Mouse (Mus musculus) embryo, embryonic 11 days (tissue): ENCODE data around the gene Dhx15.
A peak's percentile ranks its signal among the peaks of the same experiment; 100 is the strongest.

ENCODE experiments used
- DNase-seq: peaks from one replicate; pipeline ENCODE4 v3.0.0-alpha.2; 2015

The Dhx15 gene

GRCm38 (mm10) chr5:52141936-52142335 is 48.4 kb downstream of the Dhx15 start:
- DNase-seq, result no peak

- no peak for DNase-seq
Observed at GRCm38 (mm10) chr5:52138819-52139218, 51.5 kb downstream of the Dhx15 start.

- no peak for DNase-seq
Observed at GRCm38 (mm10) chr5:52138134-52138533, 52.2 kb downstream of the Dhx15 start.

GRCm38 (mm10) chr5:52135460-52136141 is 54.7 kb downstream of the Dhx15 start:
- DNase-seq, result no peak

DNA sequence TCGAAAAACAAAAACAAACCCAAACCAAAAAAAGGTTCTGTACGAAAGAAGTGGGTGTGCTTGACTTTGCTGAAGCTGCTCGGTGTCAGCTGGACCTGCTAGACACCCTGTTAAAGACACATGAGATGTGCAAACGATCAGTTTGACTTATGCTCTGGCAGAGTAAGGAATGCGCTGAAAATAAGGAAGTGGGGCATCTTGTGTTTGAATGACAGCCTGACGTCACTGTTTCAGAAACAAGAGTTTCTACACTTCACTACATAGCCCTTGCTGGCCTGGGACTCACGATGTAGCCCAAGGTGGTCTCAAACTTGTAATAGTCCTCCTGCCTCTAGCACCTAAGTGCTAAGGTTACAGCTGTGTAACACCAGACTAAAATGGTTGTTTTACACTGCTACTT is 57.5 kb downstream of the Dhx15 start:
- no peak for DNase-seq

GRCm38 (mm10) chr5:52132092-52132491 is 58.2 kb downstream of the Dhx15 start:
- DNase-seq, result peak; percentile 73

- DNase-seq, result no peak
Observed at GRCm38 (mm10) chr5:52131389-52131788, 58.9 kb downstream of the Dhx15 start.

GRCm38 (mm10) chr5:52130496-52130895 is 59.8 kb downstream of the Dhx15 start:
- DNase-seq, result no peak

GRCm38 (mm10) chr5:52126263-52126662 is 64.1 kb downstream of the Dhx15 start:
- DNase-seq, result no peak

GRCm38 (mm10) chr5:52125854-52126253 is 64.5 kb downstream of the Dhx15 start:
- no peak for DNase-seq

DNA sequence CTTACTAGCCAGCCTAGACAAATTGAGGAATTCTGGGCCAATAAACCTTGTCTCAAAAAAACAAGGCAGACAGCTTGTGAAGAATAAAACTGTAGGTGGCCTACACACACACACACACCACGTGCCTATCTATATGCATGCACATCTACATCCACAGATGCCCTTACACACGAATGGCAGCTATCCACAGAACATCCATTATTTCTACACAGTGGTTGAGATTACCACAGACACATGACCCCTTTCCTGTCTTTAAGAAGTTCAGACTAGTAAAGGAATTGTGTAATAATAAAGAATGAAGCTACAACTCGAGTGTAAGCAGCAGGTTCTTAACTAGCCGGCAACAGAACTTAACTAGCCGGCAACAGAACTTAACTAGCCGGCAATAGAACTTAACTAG is 68.2 kb downstream of the Dhx15 start:
- DNase-seq, result no peak

DNA sequence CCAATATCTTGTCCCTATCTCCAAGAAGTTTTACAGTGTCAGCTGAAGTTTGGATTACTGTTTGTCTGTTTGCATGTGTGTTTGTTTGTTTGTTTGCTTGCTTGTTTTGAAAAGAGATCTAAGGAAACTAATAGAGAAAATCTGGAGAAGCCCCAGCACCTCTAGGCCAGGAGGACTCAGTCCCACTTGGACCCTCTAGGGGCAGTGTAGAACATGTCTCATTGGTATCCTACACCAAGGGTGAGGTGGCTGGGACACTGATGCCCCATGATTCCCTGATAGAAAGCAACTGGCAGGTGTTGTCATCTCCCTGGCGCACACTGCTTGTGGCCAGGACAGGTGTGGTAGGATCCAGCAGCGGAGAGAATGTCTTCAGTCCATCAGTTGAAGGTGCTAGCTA is 70.5 kb downstream of the Dhx15 start:
- DNase-seq, result no peak

- DNase-seq, result no peak
Observed at GRCm38 (mm10) chr5:52119192-52119591, 71.1 kb downstream of the Dhx15 start.

- DNase-seq, result no peak
Observed at GRCm38 (mm10) chr5:52117829-52118228, 72.5 kb downstream of the Dhx15 start.

DNA sequence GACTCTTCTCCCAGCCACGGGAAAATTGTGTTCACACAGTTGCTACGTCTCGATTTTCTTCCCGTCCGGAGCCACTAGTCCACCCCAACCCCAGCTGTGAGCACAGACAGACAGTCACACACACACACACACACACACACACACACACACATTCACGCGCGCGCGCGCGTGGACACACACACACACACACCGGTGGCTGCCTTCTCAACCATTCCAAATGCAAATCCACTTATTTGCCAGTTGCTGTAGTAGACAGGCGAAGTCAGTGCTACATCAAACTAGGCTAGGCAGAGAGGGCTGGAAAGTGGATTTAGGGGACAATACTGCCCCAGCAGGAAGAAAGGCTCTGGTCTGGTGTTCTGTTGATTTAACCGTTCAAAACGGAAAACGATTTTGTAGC is 73.9 kb downstream of the Dhx15 start:
- peak; percentile 46 for DNase-seq

DNA sequence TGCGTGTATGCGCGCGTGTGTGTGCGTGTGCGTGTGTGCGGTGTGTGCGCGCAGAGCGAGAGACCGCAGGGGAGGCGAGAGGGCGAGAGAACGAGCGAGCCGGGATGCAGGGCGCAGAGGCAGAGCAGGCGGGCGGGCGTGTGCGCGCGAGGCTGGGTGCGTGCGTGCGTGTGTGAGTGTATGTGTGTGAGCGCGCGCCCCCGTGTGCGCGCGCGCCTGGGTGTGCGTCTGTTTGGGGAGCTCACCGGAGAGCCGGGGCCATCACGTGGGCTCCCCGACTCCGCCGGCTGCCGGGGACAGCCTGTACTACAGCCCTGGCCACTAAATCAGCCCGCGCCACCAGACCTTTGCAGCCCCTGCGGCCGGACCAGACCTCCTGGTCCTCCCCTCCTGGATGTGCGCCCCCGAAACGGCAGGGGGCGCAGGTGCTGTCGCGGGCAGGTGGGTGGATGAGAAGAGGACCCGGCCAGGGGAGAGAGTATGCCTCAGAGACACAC is 74.4 kb downstream of the Dhx15 start:
- DNase-seq, result peak; percentile 92

DNA sequence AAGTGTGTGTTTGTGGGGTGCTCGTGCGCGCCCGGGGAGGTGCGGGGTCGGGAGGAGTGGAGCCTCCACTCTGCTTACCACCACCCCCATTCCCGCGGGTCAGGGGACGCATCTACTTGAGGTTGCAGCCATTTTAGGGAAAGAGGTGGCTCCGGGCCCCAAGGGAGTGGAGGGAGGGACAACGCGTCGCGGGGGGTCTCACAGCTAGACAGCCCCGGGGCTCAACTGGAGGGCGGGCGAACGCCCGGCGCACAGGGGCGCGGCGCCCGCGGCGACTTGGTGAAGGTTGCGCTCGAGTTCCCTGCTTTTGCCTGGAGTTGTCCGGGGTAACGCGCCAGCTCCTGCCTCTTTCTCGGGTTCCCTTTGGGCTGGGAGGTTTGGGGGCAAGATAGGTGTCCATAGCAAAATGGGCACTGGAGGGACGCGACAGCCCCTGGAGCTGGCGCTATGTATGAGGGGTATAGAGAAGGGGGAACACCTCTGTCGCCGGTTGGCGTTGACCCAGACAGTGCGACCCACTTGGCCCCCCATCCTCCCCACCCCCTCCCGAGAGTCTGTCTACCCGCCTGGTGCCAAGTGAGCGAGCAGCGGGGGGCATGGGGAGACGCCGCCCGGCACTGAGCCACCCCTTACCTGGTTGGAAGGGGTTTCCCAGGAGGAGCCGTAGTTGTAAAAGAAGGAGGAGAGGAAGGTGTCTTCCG is 75.4 kb downstream of the Dhx15 start:
- peak; percentile 45 for DNase-seq

- peak; percentile 67 for DNase-seq
Observed at GRCm38 (mm10) chr5:52113851-52114731, 76.2 kb downstream of the Dhx15 start.

- peak; percentile 69 for DNase-seq
Observed at GRCm38 (mm10) chr5:52112953-52113841, 77.1 kb downstream of the Dhx15 start.

GRCm38 (mm10) chr5:52112191-52112760 is 78.0 kb downstream of the Dhx15 start:
- DNase-seq, result peak; percentile 57

DNA sequence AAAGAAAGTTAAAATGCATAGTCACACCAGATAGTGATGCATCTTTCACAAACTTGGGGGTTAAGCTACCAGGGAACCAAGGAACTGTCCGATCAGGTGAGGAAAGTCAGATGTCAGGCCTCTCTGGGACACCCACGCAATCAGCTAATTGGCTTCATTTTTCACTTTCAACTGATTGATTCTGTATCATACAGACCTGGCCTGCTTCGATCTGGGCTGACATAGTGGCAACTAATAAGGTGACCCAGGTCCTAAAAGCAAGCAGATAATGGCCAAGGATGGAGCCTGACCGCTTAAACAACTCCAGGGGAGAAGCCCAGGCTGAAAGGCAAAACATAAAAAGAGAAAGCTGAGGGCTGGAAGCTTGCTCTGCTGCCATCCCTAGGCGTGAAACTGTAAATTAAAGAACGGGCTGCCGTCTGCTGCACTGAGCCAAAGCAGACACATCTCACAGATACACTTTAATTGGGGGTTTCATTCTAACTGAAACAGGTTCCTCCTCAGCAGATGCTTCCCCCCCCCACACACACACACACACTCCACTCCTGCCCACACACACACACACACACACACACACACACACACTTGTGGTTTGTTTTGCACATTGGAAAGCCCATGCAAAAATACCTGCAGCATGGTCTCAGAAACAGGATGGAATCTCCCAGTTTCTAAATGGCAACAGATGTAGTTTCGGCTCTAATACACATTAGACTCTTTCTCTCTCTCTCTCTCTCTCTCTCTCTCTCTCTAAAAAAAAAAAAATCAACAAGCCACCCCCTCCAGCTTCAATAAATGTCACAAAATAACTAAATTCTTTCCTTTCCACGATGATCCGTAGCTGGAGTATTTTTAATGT is 79.3 kb downstream of the Dhx15 start:
- DNase-seq, result peak; percentile 21
